Mouse (Mus musculus): ENCODE results near the gene 2310061I04Rik. TPM values are rescaled to one million over a fixed set of nuclear protein-coding genes. Genes with fewer than 3 reads are reported as not detected.

Gene 2310061I04Rik
- polyA plus RNA-seq, 1 experiment from 2014 or later: 32.3 TPM

DNA sequence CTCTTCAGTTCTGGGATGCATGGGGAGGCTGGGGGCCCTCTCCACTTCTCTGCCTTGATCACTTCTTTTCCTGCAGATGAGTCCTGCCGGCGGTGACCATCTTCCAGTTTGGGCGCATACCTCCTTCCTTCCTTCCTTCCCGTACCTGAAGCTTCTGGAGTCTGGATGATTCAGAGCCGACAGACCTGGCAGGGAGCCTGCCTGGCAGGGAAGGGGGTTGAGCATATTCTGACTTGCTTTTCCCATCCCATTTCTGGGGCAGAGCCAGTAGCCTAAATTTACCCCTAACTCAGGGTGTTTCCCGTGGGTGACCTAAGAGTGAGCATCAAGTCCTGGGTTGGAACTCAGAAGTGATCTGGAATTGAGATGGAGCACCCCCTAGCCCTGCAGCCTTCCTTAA lies 22.5 kb downstream of the 2310061I04Rik start:
- Histone ChIP-seq H3K4me2 (replicated peaks; ENCODE audit: low read depth) (no peak overlapping the region), H3K4me3 (ENCODE audit: low read depth, low read length) (no peak overlapping the region), H3K27ac (ENCODE audit: low read depth, low read length) (no peak overlapping the region), H3K9ac (ENCODE audit: low read depth, low read length) (no peak overlapping the region), H3K4me1 (replicated peaks; ENCODE audit: control insufficient read depth, insufficient read depth, low read length) (no peaks in the 10 kb centered on the region), H3K9me3 (ENCODE audit: control insufficient read depth) (no peaks in the 10 kb centered on the region), H3K36me3 (ENCODE audit: control insufficient read depth, insufficient read depth) (0 out of 2 replicates have a peak, but pooled peaks cover 10% of the 10 kb centered on the region), H3K27me3 (replicated peaks; ENCODE audit: control insufficient read depth, insufficient read depth, low read length) (no peaks in the 10 kb centered on the region)
- no peak for ATAC-seq
- WGBS: 82% methylated on average over 6 of the region's 6 CpGs
- no peak for TF ChIP-seq CTCF (IDR thresholded peaks at IDR 0.05; ENCODE audit: low read depth)

- ATAC-seq: peak; percentile 43
- peak; percentile 98 for TF ChIP-seq CTCF (IDR thresholded peaks at IDR 0.05; ENCODE audit: low read depth)
- WGBS: 23% methylated on average over 21 of the region's 21 CpGs
- H3K4me1 ChIP-seq (replicated peaks; ENCODE audit: control insufficient read depth, insufficient read depth, low read length): no peaks in the 10 kb centered on the region
- peak overlapping the region; percentile 18; the same call in 1 of the 2 replicates for H3K4me2 ChIP-seq (replicated peaks; ENCODE audit: low read depth)
- no peaks in the 10 kb centered on the region for H3K27me3 ChIP-seq (replicated peaks; ENCODE audit: control insufficient read depth, insufficient read depth, low read length)
- H3K4me3 ChIP-seq (ENCODE audit: low read depth, low read length): no peak overlapping the region
- no peak overlapping the region for H3K9ac ChIP-seq (ENCODE audit: low read depth, low read length)
- H3K27ac ChIP-seq (ENCODE audit: low read depth, low read length): no peak overlapping the region
- H3K36me3 ChIP-seq (ENCODE audit: control insufficient read depth, insufficient read depth): 0 out of 2 replicates have a peak, but pooled peaks cover 10% of the 10 kb centered on the region
- H3K9me3 ChIP-seq (ENCODE audit: control insufficient read depth): no peaks in the 10 kb centered on the region
Observed at GRCm38 (mm10) chr17:35873774-35874519, 23.3 kb downstream of the 2310061I04Rik start.

GRCm38 (mm10) chr17:35870884-35871696 lies 26.1 kb downstream of the 2310061I04Rik start:
- Histone ChIP-seq H3K27me3 (replicated peaks; ENCODE audit: control insufficient read depth, insufficient read depth, low read length) (no peaks in the 10 kb centered on the region), H3K36me3 (ENCODE audit: control insufficient read depth, insufficient read depth) (0 out of 2 replicates have a peak, but pooled peaks cover 7% of the 10 kb centered on the region), H3K4me3 (ENCODE audit: low read depth, low read length) (peak overlapping the region; percentile 19; the same call in 1 of the 2 replicates), H3K4me1 (replicated peaks; ENCODE audit: control insufficient read depth, insufficient read depth, low read length) (no peaks in the 10 kb centered on the region), H3K27ac (ENCODE audit: low read depth, low read length) (peak overlapping the region; percentile 66), H3K4me2 (replicated peaks; ENCODE audit: low read depth) (peak overlapping the region; percentile 92), H3K9me3 (ENCODE audit: control insufficient read depth) (no peaks in the 10 kb centered on the region), H3K9ac (ENCODE audit: low read depth, low read length) (no peak overlapping the region)
- TF ChIP-seq CTCF (IDR thresholded peaks at IDR 0.05; ENCODE audit: low read depth): peak; percentile 73
- 67% methylated on average over 8 of the region's 8 CpGs for WGBS
- ATAC-seq: no peak

DNA sequence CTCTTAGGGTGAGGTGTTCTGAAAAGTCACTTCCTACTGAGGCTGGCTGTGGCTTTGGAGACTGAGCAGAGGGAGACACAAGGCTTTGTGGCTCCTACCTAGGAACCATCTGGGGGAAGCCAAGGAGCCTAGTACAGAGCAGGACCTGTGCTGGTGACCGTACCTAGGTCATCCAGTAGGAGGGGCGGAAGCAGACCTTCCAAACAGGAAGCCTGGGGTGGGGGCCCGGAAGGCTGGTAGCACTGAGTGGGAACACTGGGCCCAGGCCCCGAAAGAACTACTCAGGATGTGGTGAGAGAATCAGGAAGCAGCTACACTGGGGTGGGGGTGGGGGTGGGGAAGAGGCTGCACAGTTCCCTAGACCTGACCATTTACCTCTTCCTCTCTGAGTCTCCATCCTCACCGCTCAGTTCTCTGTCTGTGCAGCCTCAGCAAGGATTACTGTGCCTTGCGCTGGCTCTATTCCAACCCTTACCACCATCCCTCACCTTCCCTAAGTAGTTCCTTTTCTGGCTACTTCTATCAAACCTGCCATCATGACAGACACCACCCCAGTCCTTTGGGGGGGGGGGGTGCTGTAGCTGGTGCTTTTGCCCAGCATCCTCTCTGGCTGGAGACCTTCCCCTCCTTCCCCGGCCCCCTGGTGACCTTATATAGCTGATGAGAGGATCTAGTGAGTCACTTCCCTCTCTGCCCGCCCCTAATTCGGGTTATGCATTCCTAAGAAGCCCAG lies 26.9 kb downstream of the 2310061I04Rik start:
- peak overlapping the region; percentile 66 for H3K27ac ChIP-seq (ENCODE audit: low read depth, low read length)
- H3K9me3 ChIP-seq (ENCODE audit: control insufficient read depth): no peaks in the 10 kb centered on the region
- TF ChIP-seq CTCF (IDR thresholded peaks at IDR 0.05; ENCODE audit: low read depth): no peak
- no peaks in the 10 kb centered on the region for H3K27me3 ChIP-seq (replicated peaks; ENCODE audit: control insufficient read depth, insufficient read depth, low read length)
- 60% methylated on average over 9 of the region's 9 CpGs for WGBS
- peak overlapping the region; percentile 19; the same call in 1 of the 2 replicates for H3K4me3 ChIP-seq (ENCODE audit: low read depth, low read length)
- ATAC-seq: no peak
- H3K9ac ChIP-seq (ENCODE audit: low read depth, low read length): peak overlapping the region; percentile 37; the same call in 1 of the 2 replicates
- 0 out of 2 replicates have a peak, but pooled peaks cover 3% of the 10 kb centered on the region for H3K36me3 ChIP-seq (ENCODE audit: control insufficient read depth, insufficient read depth)
- H3K4me1 ChIP-seq (replicated peaks; ENCODE audit: control insufficient read depth, insufficient read depth, low read length): no peaks in the 10 kb centered on the region
- H3K4me2 ChIP-seq (replicated peaks; ENCODE audit: low read depth): peak overlapping the region; percentile 92

DNA sequence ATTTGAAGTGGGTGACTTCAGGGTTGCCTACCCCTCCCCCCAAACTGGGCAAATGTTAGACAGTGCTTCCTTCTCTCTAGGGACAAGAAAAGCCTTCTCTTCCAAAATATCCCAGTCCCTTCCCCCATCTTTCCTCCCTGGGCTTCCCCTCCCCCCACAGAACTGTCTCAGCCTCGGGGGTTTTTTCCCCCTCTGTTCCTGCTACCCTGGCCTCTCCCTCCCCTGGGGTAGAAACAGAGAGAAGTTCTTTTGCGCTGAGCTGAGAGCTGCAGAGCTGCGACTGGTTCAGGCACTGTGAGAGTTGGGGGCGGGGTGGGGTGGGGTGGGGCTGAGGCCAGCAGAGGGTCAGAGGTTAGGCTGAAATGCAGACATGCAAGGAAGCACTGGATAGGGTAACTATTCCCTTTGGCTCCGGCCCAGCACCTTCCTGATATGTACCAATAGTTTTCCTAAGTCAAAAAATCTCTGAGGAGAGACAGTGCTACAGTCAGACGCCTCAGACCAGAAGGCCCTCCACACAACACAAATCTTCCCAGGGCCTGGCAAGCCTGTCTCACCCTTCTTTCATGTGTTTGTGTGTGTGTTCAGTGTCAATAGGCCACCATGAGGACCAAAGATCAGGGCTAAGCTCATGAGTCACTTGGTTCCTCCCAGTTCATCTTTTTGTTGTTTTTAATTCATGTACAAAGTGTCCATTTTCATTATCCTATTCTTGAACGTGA lies 27.7 kb downstream of the 2310061I04Rik start:
- Histone ChIP-seq H3K27ac (ENCODE audit: low read depth, low read length) (peak overlapping the region; percentile 66), H3K4me3 (ENCODE audit: low read depth, low read length) (peak overlapping the region; percentile 61), H3K4me2 (replicated peaks; ENCODE audit: low read depth) (peak overlapping the region; percentile 92), H3K9ac (ENCODE audit: low read depth, low read length) (peak overlapping the region; percentile 46), H3K4me1 (replicated peaks; ENCODE audit: control insufficient read depth, insufficient read depth, low read length) (no peaks in the 10 kb centered on the region), H3K36me3 (ENCODE audit: control insufficient read depth, insufficient read depth) (no peaks in the 10 kb centered on the region), H3K9me3 (ENCODE audit: control insufficient read depth) (no peaks in the 10 kb centered on the region), H3K27me3 (replicated peaks; ENCODE audit: control insufficient read depth, insufficient read depth, low read length) (no peaks in the 10 kb centered on the region)
- no peak for TF ChIP-seq CTCF (IDR thresholded peaks at IDR 0.05; ENCODE audit: low read depth)
- ATAC-seq: no peak; the same call in 1 of the 2 replicates
- WGBS: 3% methylated on average over 7 of the region's 7 CpGs

Data from intestine, postnatal 0 days (tissue).